Comparison of ENCODE assay signal across 8 mouse cellular contexts in the genomic region with DNA sequence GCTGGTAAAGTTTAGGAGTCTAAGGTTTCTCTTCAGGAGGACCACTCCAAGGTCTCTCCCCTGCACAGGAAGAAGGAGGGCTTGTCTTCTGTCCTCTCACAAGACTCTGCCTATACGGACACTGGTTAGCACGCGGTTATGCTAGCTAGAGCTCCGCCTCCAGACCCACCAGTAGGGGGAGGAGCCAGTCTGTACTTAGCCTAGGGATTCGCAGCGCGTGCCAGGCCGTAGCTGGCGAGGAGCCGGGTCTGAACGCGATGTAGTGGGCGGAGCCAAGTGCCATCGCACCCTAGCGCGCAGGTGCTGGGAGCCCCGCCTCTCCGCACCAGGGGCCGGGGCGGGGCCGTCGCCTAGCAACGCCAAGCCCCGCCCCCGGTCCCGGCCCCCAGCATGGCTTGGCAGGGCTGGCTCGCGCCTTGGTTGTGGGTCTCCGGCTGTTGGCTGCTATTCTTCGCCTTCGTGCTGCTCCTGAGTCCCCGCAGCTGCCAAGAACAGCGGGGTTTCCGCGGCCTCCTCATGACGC. TPM values are rescaled to one million over a fixed set of nuclear protein-coding genes. Genes with fewer than 3 reads are reported as not detected.
A peak's percentile ranks its signal among the peaks of the same experiment; 100 is the strongest.
DNase-seq lines count a peak whose midpoint lies in the region; ATAC-seq lines count a peak whose summit lies in the region.

No protein-coding gene starts in this region.

- H3K36me3 ChIP-seq in lung, embryonic 16.5 days (ENCODE audit: control insufficient read depth, insufficient read depth, low read length), result no peaks in the 10 kb centered on the region

- peak overlapping the region; percentile 58 for H3K4me3 ChIP-seq in lung, embryonic 16.5 days (ENCODE audit: low read length)

- DNase-seq in MEL-GATA-1-ER (ENCODE audit: extremely low read depth, low read depth), result peak; percentile 93
- DNase-seq in cerebellum, adult 8-10 months, result peak; percentile 95
- peak; percentile 97 for DNase-seq in forelimb bud, embryonic 11.5 days (ENCODE audit: low read depth, low spot score)
- DNase-seq in layer of hippocampus, adult 9-10 months (ENCODE audit: low spot score), result peak; percentile 90
- peak; percentile 91 for DNase-seq in ovary, postnatal 10 days (ENCODE audit: low spot score)
- peak; percentile 95 for DNase-seq in thymus, postnatal 10 days (ENCODE audit: low spot score in 2 of 2)

- H3K9ac ChIP-seq in lung, embryonic 16.5 days (ENCODE audit: low read length), result peak overlapping the region; percentile 68

- peaks cover 22% of the 10 kb centered on the region for H3K4me1 ChIP-seq in lung, embryonic 16.5 days (replicated peaks; ENCODE audit: control insufficient read depth, insufficient read depth, low read length)

- no peaks in the 10 kb centered on the region for H3K9me3 ChIP-seq in lung, embryonic 16.5 days (ENCODE audit: control insufficient read depth, low read length)

- H3K27me3 ChIP-seq in lung, embryonic 16.5 days (ENCODE audit: control insufficient read depth, insufficient read depth, low read depth, low read length), result no peaks in the 10 kb centered on the region

- peak overlapping the region; percentile 60 for H3K4me2 ChIP-seq in lung, embryonic 16.5 days (ENCODE audit: low read depth, low read length)

- peak; percentile 87 to 91 for ATAC-seq in hematopoietic stem cell, adult 5-6 weeks (replicated peaks in 1 of 2; ENCODE audit: insufficient read depth in 1 of 2, low FRiP score in 2 of 2, low TSS enrichment in 1 of 2, low read depth in 1 of 2, poor library complexity in 2 of 2, severe bottlenecking in 2 of 2)
- peak; percentile 96 for ATAC-seq in lung, embryonic 16.5 days (ENCODE audit: low read depth)

- under 1% methylated on average over 35 of the region's 36 CpGs for WGBS in lung, embryonic 16.5 days

- peak overlapping the region; percentile 89 for H3K27ac ChIP-seq in lung, embryonic 16.5 days (ENCODE audit: low read length)

RNA-seq across cellular contexts. Expression of gene Tmbim1, which starts 26.9 kb away (rescaled TPM):
- total RNA-seq in hematopoietic stem cell, adult 5-6 weeks (2017), result 29.9 and 36.7 TPM in 2 replicates
- 57.9 and 63.0 TPM in 2 replicates for polyA plus RNA-seq in lung, embryonic 16.5 days (2015; fragmentation: Nextera tagmentation; extraction: Ambion mirVana)

RNA-seq across cellular contexts. Expression of gene Catip, which starts 29.6 kb away (rescaled TPM):
- 1.3 TPM in 1 of 2 replicates, not detected in the other for total RNA-seq in hematopoietic stem cell, adult 5-6 weeks (2017)
- 1.9 and 3.0 TPM in 2 replicates for polyA plus RNA-seq in lung, embryonic 16.5 days (2015; fragmentation: Nextera tagmentation; extraction: Ambion mirVana)

RNA-seq across cellular contexts. Expression of gene Slc11a1, which starts 42.7 kb away (rescaled TPM):
- 3.2 TPM in 1 of 2 replicates, not detected in the other for total RNA-seq in hematopoietic stem cell, adult 5-6 weeks (2017)
- 3.5 and 5.8 TPM in 2 replicates for polyA plus RNA-seq in lung, embryonic 16.5 days (2015; fragmentation: Nextera tagmentation; extraction: Ambion mirVana)

RNA-seq across cellular contexts. Expression of gene Pnkd, which starts 47.6 kb away (rescaled TPM):
- total RNA-seq in hematopoietic stem cell, adult 5-6 weeks (2017), result 12.3 and 29.0 TPM in 2 replicates
- polyA plus RNA-seq in lung, embryonic 16.5 days (2015; fragmentation: Nextera tagmentation; extraction: Ambion mirVana), result 123 and 126 TPM in 2 replicates

RNA-seq across cellular contexts. Expression of gene Aamp, which starts 47.8 kb away (rescaled TPM):
- 115 and 150 TPM in 2 replicates for total RNA-seq in hematopoietic stem cell, adult 5-6 weeks (2017)
- 252 and 267 TPM in 2 replicates for polyA plus RNA-seq in lung, embryonic 16.5 days (2015; fragmentation: Nextera tagmentation; extraction: Ambion mirVana)

Comparison
In these comparisons a context has a peak if more than half of its experiments do, and no peak if none do; other contexts are left out.
1. Peak in every context shown above with its lines: DNase-seq, ATAC-seq, H3K4me3 ChIP-seq and H3K27ac ChIP-seq.